Mouse (Mus musculus) liver, embryonic 15.5 days (tissue): ENCODE results near the gene Akap7. TPM values are rescaled to one million over a fixed set of nuclear protein-coding genes. Genes with fewer than 3 reads are reported as not detected.
"Not testable (repeated sequence)": the region's sequence is repeated elsewhere in the genome, so short reads cannot be mapped to it uniquely, and the experiment has no call there.

Source experiments
- ATAC-seq: fragments of 200-750 bp; cut with Nextera tagmentation; 2 replicates; pipeline ENCODE4 v1.8.0; 2017; ENCODE audit warnings: moderate number of reproducible peaks, mild to moderate bottlenecking, moderate library complexity; ENCODE audit not compliant: insufficient read depth
- H3K27ac ChIP-seq: fragments of 300-500 bp; sonication (generic); replicated peaks from 2 replicates; pipeline ENCODE4 v1.5.1; 2015; ENCODE audit warnings: mild to moderate bottlenecking, inconsistent platforms
- H3K27me3 ChIP-seq: fragments of 300-500 bp; sonication (generic); 2 replicates; pipeline ENCODE4 v1.6.1; 2015; ENCODE audit warnings: mild to moderate bottlenecking, inconsistent platforms
- H3K36me3 ChIP-seq: fragments of 300-500 bp; sonication (generic); replicated peaks from 2 replicates; pipeline ENCODE4 v1.6.1; 2015; ENCODE audit warnings: moderate library complexity, mild to moderate bottlenecking, inconsistent platforms
- H3K4me1 ChIP-seq: fragments of 300-500 bp; sonication (generic); replicated peaks from 2 replicates; pipeline ENCODE4 v1.6.1; 2015; ENCODE audit warnings: inconsistent platforms
- H3K4me2 ChIP-seq: fragments of 300-500 bp; sonication (generic); 2 replicates; pipeline ENCODE4 v1.6.1; 2015; ENCODE audit warnings: moderate library complexity, mild to moderate bottlenecking, inconsistent platforms
- H3K4me3 ChIP-seq: fragments of 300-500 bp; sonication (generic); replicated peaks from 2 replicates; pipeline ENCODE4 v1.5.1; 2015; ENCODE audit warnings: mild to moderate bottlenecking, inconsistent platforms
- H3K9ac ChIP-seq: fragments of 300-500 bp; sonication (generic); 2 replicates; pipeline ENCODE4 v1.6.1; 2015; ENCODE audit warnings: moderate library complexity, mild to moderate bottlenecking, inconsistent platforms
- H3K9me3 ChIP-seq: fragments of 300-500 bp; sonication (generic); replicated peaks from 2 replicates; pipeline ENCODE4 v1.6.1; 2016; ENCODE audit warnings: inconsistent platforms
- WGBS: fragments of 180-500 bp; shearing (Covaris S2); methylation state at CpG from one replicate; pipeline ENCODE4 v1.1.7; 2015; ENCODE audit warnings: mixed read lengths; ENCODE audit not compliant: insufficient replicate concordance; 5-methylcytosine and 5-hydroxymethylcytosine counted together
- polyA plus RNA-seq: library from polyadenylated mRNA; unstranded; fragments of >200 nt; fragmentation: Nextera tagmentation; extraction: Ambion mirVana; gene quantifications from 2 replicates; pipeline ENCODE4 v1.2.1, GENCODE M21; 2015

The Akap7 gene
- polyA plus RNA-seq, 1 experiment from 2014 or later = 22.2 TPM

DNA sequence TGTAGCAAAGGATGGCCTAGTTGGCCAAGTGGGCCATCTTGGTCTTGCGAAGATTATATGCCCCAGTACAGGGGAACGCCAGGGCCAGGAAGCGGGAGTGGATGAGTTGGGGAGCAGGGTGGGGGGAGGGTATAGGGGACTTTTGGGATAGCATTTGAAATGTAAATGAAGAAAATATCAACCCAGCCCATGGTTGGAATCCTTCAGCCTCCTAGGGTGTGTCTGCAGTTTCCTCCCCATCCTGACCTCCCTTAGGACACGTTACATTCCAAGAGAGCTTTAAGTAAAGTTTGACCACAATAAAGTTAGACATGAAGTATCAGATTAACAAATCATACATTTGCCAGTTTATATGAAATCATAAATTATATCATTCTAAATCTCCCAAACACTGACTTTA is 116.5 kb downstream of the Akap7 start:
- H3K9ac ChIP-seq = no peak overlapping the region
- H3K9me3 ChIP-seq = no peaks in the 10 kb centered on the region
- no peak for ATAC-seq
- H3K4me3 ChIP-seq = no peak overlapping the region
- H3K27ac ChIP-seq = no peak overlapping the region
- H3K4me2 ChIP-seq = no peak overlapping the region
- peaks cover 11% of the 10 kb centered on the region for H3K4me1 ChIP-seq
- H3K36me3 ChIP-seq = no peaks in the 10 kb centered on the region
- WGBS = 91% methylated on average over 4 of the region's 4 CpGs
- no peaks in the 10 kb centered on the region for H3K27me3 ChIP-seq

DNA sequence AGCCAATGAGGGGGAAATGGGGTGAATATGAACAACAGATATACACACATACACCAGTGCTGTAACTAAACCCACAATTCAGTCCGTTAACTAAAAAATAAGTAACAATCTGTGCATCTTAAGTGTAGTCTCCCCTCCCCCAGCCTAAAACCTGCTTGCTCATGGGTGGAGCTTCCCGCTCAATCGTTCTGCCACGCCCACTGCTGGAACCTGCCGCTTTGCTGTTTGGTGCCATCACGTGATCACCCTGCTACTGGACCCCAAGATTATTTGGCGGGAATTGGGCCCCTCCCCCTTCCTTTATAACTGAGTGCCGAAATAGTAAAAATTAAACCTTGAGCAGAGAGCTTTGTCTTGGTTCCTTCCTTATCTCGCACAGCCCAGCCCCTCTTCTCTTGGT is 121.4 kb downstream of the Akap7 start:
- not testable (repeated sequence) for H3K27ac ChIP-seq, H3K27me3 ChIP-seq, H3K9me3 ChIP-seq, H3K4me1 ChIP-seq, H3K4me3 ChIP-seq, H3K9ac ChIP-seq, ATAC-seq, H3K36me3 ChIP-seq
- peak overlapping the region; percentile 13; the same call in 1 of the 2 replicates for H3K4me2 ChIP-seq
- 25% methylated on average over 9 of the region's 9 CpGs for WGBS

DNA sequence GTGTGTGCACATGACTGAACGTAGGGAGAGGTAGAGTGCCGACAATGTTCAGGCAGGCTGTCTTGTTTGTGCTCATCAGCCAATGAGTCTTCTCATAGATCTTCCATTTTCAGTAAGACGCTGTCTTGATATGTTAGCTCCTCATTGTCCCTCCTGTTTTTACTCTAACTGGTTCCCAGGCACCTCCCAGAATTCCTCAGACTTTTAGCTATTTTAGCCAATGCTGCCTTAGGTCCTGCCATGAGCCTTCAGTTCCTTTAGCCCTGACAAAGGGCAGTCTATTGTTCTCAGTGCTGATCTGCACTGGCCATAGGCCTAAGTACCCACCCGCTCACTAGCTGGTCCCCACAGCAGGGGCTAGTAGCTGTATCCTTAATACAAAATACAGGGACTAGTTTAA is 122.0 kb downstream of the Akap7 start:
- H3K27ac ChIP-seq = no peak overlapping the region
- H3K36me3 ChIP-seq = no peaks in the 10 kb centered on the region
- no peaks in the 10 kb centered on the region for H3K9me3 ChIP-seq
- H3K4me2 ChIP-seq = no peak overlapping the region
- peaks cover 6% of the 10 kb centered on the region; the same call in 1 of the 2 replicates for H3K4me1 ChIP-seq
- no peak overlapping the region for H3K9ac ChIP-seq
- ATAC-seq = no peak
- H3K4me3 ChIP-seq = no peak overlapping the region
- H3K27me3 ChIP-seq = no peaks in the 10 kb centered on the region
- 83% methylated on average over 4 of the region's 4 CpGs for WGBS

DNA sequence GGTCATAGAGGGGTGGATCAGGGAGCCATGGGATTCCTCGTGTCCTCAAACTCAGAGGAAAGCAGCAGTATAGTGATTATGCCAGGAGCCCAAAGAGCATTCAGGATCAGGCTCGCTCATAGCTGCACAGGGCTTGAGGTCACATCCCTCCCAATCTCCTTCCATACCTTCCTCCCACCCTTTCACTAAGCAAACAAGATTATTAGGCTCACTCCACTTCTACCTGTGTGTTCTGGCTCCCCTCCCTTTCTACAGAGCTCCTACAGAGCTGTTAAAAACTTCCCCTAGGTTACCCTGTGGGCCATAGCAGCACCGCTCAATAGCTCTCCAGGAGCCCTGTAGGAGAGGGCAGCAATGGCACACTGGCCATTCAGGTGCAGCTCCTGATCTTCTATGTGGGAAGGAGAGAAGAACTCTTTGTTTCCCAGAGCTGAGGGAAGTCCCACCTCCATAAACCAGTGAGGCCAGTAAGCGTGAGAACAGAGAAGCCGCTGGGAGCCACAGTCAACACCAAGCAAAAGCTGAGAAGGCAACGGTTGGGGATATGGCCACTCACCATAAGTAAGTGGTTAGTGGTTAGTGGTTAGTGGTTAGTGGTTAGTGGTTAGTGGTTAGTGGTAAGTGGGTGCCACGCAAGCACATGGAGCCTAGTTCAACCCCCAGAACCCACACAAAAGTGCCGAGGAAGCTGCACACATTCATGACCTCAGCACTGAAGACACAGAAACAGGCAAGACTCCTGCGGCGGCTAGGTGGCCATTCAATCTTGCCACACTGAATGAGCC is 122.7 kb downstream of the Akap7 start:
- H3K9ac ChIP-seq = no peak overlapping the region
- WGBS = 48% methylated on average over 10 of the region's 10 CpGs
- H3K27me3 ChIP-seq = no peaks in the 10 kb centered on the region
- H3K4me1 ChIP-seq = peaks cover 6% of the 10 kb centered on the region; the same call in 1 of the 2 replicates
- ATAC-seq = no peak
- no peaks in the 10 kb centered on the region for H3K9me3 ChIP-seq
- H3K27ac ChIP-seq = no peak overlapping the region
- no peaks in the 10 kb centered on the region for H3K36me3 ChIP-seq
- no peak overlapping the region for H3K4me2 ChIP-seq
- H3K4me3 ChIP-seq = no peak overlapping the region

DNA sequence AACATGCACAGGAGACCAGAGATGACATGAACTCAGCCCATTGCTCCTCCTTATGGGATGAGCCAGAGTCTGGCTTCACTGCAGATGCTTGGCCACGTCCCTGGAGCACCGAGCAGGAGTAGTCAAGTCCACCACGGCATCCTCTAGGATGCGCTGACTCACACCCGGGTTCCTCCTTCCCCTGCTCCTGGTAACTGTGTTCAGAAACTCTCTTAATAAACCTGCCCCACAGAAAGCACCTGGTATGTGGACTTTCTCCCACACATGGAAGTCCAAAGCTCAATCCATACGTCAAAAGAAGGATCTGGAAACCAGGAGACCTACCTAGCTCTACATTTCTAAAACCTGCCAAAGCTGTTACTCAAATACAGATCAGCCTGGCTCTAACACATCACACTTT is 124.4 kb downstream of the Akap7 start:
- WGBS = 74% methylated on average over 6 of the region's 6 CpGs
- H3K36me3 ChIP-seq = no peaks in the 10 kb centered on the region
- H3K4me1 ChIP-seq = peaks cover 6% of the 10 kb centered on the region; the same call in 1 of the 2 replicates
- H3K4me2 ChIP-seq = no peak overlapping the region
- ATAC-seq = no peak
- H3K27me3 ChIP-seq = no peaks in the 10 kb centered on the region
- no peak overlapping the region for H3K9ac ChIP-seq
- H3K4me3 ChIP-seq = no peak overlapping the region
- no peaks in the 10 kb centered on the region for H3K9me3 ChIP-seq
- no peak overlapping the region for H3K27ac ChIP-seq

DNA sequence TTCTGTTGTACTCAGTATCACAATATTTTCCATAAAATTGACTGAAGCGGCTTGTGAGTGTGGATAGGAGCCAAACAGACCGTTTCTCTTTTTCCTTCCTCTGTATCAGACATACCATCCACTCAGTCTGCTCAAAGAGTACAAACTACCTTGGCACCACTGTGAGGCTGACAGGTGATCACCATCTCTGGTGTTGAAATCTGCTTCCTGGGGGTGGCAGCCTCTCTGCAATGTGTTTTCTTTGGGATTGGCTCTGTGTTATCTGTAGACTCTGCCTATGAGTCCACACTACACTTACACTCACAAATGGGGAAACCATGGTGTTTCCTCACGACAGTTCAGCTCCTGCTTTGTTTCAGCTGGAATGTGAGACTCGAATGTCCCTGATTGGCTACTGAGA is 128.6 kb downstream of the Akap7 start:
- WGBS = 71% methylated on average over 4 of the region's 4 CpGs
- Histone ChIP-seq H3K36me3 (no peaks in the 10 kb centered on the region), H3K9me3 (no peaks in the 10 kb centered on the region)

DNA sequence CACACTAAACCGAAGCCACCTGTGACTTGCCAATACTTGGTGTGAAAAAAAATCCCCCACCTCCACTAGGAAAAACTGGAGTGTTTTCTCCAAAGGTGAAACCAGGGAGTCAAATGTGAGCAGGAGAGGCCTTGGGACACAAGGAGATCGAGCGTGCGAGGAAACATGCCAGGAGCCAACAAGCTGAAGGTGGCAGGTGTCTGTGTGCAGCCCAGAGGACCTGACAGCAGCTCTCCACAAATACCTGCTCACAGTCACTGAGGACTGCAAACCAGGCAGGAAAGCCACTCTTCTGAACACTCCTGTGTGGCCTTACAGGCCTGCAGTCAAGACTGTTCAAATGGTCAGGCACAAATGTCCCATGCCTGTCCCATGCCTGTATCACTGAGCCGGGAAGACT is 130.4 kb downstream of the Akap7 start:
- Histone ChIP-seq H3K4me3 (no peak overlapping the region), H3K9ac (no peak overlapping the region), H3K27ac (no peak overlapping the region), H3K9me3 (no peaks in the 10 kb centered on the region), H3K27me3 (no peaks in the 10 kb centered on the region), H3K4me1 (no peaks in the 10 kb centered on the region), H3K4me2 (no peak overlapping the region), H3K36me3 (no peaks in the 10 kb centered on the region)
- no peak for ATAC-seq
- WGBS = 80% methylated on average over 5 of the region's 5 CpGs

More for the DNA sequence above, 128.6 kb downstream of the Akap7 start:
- Histone ChIP-seq H3K4me3 (no peak overlapping the region), H3K9ac (no peak overlapping the region), H3K4me1 (no peaks in the 10 kb centered on the region), H3K27ac (no peak overlapping the region), H3K4me2 (no peak overlapping the region), H3K27me3 (no peaks in the 10 kb centered on the region)
- no peak for ATAC-seq

DNA sequence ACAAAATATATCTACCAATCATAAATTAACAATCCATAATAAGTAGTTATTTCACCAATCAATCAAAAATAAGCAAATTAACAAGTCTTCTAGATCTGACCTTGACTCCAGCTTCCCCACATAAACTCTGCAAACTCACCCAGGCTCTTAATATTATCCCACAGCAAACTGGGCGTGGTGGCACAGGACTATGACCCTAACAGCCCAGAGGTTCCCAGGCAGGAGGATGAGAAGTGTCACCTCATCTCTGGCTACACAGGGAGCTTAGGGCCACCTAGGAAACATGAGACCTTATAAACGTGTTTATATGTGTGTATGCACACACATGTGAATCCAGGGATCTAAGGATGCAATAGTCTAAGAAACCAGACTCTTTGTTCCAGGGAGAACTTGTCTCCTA is 132.8 kb downstream of the Akap7 start:
- Histone ChIP-seq H3K36me3 (no peaks in the 10 kb centered on the region), H3K9me3 (no peaks in the 10 kb centered on the region), H3K9ac (no peak overlapping the region), H3K27me3 (no peaks in the 10 kb centered on the region), H3K4me1 (no peaks in the 10 kb centered on the region), H3K4me2 (no peak overlapping the region), H3K4me3 (no peak overlapping the region), H3K27ac (no peak overlapping the region)
- WGBS = 58% methylated on average over 2 of the region's 2 CpGs
- no peak for ATAC-seq

DNA sequence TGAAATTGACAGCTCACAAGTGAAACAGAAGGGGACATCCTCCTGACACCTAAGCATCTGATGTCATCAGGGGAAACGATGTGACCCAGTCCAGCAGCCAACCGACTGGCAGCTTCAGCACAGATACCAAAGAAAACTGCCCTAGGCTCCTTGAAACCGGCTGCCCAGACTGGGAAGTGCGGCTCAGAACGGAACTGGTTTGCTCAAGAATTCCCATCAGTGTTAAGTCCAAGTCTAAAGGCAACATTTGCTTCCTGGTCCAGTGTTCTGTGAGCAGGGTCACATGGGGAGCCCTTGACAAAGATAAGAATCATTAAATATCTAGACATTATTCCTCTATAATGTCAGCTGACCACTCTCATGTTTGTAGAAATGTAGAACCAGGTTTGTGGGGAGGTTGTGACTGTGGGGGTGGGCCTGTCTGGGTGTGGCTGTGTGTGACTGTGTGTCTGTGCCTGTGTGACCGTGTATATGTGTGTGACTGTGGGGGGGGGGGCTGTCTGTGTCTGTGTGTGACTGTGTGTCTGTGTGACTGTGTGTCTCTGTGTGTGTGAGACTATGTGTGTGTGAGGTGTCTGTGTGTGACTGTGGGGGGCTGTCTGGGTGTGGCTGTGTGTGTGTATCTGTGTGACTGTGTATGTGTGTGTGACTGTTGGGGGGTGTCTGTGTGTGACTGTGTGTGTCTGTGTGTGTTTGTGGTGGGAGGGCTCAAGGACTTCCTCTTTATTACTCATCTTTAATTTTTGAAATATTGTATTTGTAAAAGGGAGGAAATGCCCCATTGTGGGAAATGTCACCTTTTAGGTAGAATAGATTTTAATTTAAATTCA is 140.1 kb downstream of the Akap7 start:
- H3K27ac ChIP-seq = no peak overlapping the region
- no peaks in the 10 kb centered on the region for H3K27me3 ChIP-seq
- H3K4me3 ChIP-seq = no peak overlapping the region
- no peak for ATAC-seq
- no peaks in the 10 kb centered on the region for H3K36me3 ChIP-seq
- no peak overlapping the region for H3K9ac ChIP-seq
- H3K4me1 ChIP-seq = no peaks in the 10 kb centered on the region
- WGBS = 74% methylated on average over 6 of the region's 6 CpGs
- no peaks in the 10 kb centered on the region for H3K9me3 ChIP-seq
- H3K4me2 ChIP-seq = no peak overlapping the region

DNA sequence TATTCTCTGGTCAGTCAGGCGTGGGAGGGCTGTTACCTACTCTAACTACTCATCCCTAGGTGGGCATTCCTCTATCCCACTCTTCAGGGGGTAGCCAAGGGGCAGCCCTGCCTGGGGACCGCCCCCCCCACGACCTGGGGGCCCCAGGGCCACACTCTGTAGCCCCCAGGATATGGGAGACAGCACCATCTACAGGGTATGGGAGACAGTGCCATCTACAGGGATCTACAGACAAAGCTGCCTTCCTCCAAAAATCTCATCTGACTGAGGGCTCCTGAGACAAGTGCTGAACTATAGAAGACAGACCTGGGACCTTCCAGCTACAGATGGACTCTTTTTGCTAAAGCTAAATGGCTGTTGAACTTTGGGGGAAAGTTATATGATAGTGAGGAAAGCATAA is 144.2 kb downstream of the Akap7 start:
- H3K36me3 ChIP-seq, H3K9me3 ChIP-seq, H3K27ac ChIP-seq, H3K27me3 ChIP-seq, H3K4me2 ChIP-seq, H3K4me3 ChIP-seq, ATAC-seq, H3K9ac ChIP-seq: not testable (repeated sequence)
- WGBS = 31% methylated on average over 3 of the region's 3 CpGs
- peaks cover 11% of the 10 kb centered on the region for H3K4me1 ChIP-seq

DNA sequence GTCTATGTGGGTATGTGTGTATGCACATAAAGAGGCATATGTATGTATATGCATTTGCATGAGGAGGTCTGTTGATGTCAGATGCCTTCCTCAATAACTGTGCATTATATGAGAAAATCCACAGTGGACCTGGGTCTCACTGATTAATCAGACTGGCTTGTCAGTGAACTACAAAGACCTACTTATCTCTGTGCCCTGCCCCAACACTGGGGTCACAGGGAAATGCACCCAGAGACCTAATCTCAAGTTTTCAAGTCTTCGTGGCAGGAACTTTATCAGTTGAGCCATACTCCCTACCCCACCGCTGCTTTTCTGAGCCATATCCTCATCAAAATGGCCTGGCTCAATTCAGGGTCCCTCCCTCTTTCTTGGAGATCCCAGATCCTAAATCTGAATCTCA is 146.0 kb downstream of the Akap7 start:
- WGBS = 9% methylated on average over 2 of the region's 2 CpGs
- ATAC-seq = peak; percentile 80

More for the DNA sequence above, 146.0 kb downstream of the Akap7 start:
- H3K27me3 ChIP-seq = peaks cover 3% of the 10 kb centered on the region; the same call in 1 of the 2 replicates
- no peaks in the 10 kb centered on the region for H3K36me3 ChIP-seq
- no peaks in the 10 kb centered on the region for H3K9me3 ChIP-seq
- H3K4me2 ChIP-seq = no peak overlapping the region
- no peak overlapping the region for H3K9ac ChIP-seq
- H3K27ac ChIP-seq = no peak overlapping the region
- H3K4me3 ChIP-seq = no peak overlapping the region
- peaks cover 11% of the 10 kb centered on the region for H3K4me1 ChIP-seq
